Mouse (Mus musculus) adrenal gland, postnatal 36 days (tissue): Measurements from ENCODE around the gene Abca8b. TPM values are rescaled to one million over a fixed set of nuclear protein-coding genes. Genes with fewer than 3 reads are reported as not detected.

ENCODE experiments used
- total RNA-seq, 2 experiments: library from RNA; stranded (reverse); gene quantifications; 2 replicates each; pipeline ENCODE4 v1.2.3; 2021

Gene Abca8b
- total RNA-seq, 2 experiments from 2014 or later, result 6.9 to 8.2 TPM

Other genes starting within 250 kb of the Abca8b start
- gene 1700012B07Rik, start 167.8 kb downstream of the Abca8b start, total RNA-seq, result not detected
- gene Abca8a, start 100.1 kb upstream of the Abca8b start, total RNA-seq, result 10 to 100 TPM; 40.9 to 49.3 TPM
- 10 to 100 TPM; 18.7 to 19.9 TPM for gene Abca9, start 172.4 kb upstream of the Abca8b start, total RNA-seq